Mouse (Mus musculus) erythroid progenitor cell, adult 5-6 weeks (primary cell): Measurements from ENCODE around the gene Zfp428. TPM values are rescaled to one million over a fixed set of nuclear protein-coding genes. Genes with fewer than 3 reads are reported as not detected.
A peak's percentile ranks its signal among the peaks of the same experiment; 100 is the strongest.

Experiments used
- ATAC-seq: replicated peaks from 2 replicates; pipeline ENCODE4 v1.8.0; 2016; ENCODE audit warnings: moderate number of reproducible peaks, mild to moderate bottlenecking, moderate TSS enrichment, inconsistent platforms; ENCODE audit not compliant: poor library complexity, low FRiP score, severe bottlenecking
- total RNA-seq, 2 experiments: library from RNA; stranded (forward) in 1 of 2; stranded (reverse) in 1 of 2; fragments of 150-400 nt in 1 of 2; fragments of 186-747, 209-891 nt in 1 of 2; gene quantifications; 2 replicates each; pipeline versions ENCODE4 v1.2.3 to v1.2.4; 2015 to 2017; ENCODE audit warnings: low replicate concordance in 2 of 2

Zfp428 gene
- total RNA-seq, 2 experiments from 2014 or later = 0.84 to 2.0 TPM

DNA sequence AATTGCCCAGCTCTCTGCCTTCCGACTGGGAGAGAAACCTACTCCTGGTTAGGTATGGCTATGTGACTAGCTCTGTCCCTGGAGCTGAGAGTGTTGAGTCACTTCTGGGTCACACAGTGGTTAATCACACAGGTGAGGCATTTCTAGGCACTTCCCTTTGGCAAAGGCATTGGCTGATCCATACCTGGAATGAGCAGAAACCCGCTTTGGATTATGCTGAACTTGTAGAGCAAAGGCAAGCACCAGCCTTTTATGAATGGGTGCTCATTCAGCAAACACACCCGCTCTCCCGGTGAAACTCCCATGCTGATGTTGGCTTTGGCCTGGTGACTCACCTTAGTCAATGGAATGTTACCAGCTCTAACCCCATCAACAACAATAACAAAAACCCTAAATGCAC lies 32.9 kb downstream of the Zfp428 start:
- no peak for ATAC-seq

GRCm38 (mm10) chr7:24544506-24544905 lies 37.7 kb downstream of the Zfp428 start:
- ATAC-seq = no peak

DNA sequence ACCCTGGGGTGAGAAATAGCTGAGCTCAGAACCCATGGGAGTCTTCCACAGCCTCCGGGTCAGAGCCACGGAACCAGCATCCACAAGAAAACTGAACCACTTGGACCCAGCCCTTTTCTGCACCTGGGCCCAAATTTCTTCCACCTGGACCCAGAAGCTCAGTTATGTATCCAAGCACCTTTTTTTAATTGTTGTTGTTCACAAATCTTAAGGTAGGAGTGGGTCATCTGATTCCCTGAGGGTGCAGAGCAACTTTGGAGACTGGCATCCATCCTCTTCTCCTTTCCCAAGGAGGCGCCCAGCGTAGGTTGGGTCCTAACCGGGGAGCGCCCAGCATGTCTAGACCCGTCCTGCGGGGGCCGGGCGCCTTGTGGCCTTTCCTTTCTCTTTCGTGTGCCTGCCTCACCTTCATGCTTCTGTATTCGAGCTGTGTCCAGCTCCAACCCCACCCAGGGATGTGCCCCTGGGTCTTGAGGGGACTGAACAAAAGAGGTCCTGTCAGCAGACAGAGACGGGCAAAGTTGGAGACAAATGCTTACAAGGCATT lies 39.3 kb downstream of the Zfp428 start, which contains the start of the genes Pinlyp and Xrcc1:
Gene Pinlyp, minus strand, starts transcription at position 51 of the 547 bp plus-strand sequence.
Gene Xrcc1, plus strand, starts transcription at position 222 of the 547 bp plus-strand sequence.
- no peak for ATAC-seq

GRCm38 (mm10) chr7:24546634-24547389 lies 40.0 kb downstream of the Zfp428 start:
- peak; percentile 99 for ATAC-seq

GRCm38 (mm10) chr7:24547534-24548036 lies 40.8 kb downstream of the Zfp428 start:
- no peak for ATAC-seq

- ATAC-seq = no peak
Observed at GRCm38 (mm10) chr7:24551985-24552759, 45.4 kb downstream of the Zfp428 start.

GRCm38 (mm10) chr7:24555786-24556185 lies 49.0 kb downstream of the Zfp428 start:
- no peak for ATAC-seq

DNA sequence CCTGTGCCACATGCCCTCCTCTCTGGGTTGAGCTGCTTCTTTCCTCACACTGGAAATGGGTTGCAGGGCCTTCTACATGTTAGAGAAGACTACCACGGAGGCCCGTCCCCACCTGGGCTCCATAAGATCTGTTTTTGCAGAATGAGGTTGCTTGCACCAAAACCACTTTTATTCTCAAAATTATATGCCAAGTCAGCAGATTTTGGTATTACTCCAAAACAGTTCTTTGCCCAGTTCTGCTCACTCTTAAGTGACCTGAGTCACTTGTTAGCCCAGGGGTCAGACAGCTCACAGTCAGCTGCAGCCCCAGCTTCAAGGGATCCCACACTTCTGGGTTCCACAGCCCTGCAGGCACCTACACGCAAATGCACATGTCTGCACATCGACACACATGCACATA lies 54.6 kb downstream of the Zfp428 start:
- no peak for ATAC-seq

DNA sequence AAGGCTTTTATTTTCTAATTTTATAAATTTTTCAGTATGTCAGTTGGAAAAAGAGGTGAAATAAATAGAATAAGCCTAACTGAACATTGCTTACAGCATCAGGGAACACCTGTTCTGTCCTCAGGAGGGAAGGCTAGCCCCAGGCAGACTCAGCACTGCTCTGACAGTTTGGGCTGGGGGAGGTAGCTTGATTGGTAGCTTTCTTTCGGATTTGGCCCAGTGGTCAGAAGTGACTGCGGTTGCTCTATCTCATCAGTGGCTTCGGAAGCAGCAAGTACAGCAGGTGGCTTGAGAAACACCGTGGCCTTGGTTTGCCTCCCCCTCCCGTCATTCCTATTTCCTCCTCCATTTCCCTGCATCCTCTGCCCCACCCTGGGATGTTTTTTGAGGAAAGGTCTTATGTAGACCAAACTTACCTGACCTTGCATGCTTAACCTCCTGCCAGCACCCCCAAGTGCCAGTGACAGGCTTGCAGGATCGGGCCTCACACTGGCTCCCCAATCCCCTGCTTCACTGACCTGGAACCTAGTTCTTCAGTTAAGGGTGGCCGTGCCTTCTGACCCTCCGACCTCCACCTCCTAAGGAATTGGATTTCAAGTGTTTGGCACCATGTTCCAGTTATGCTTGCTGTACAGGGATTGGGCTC lies 56.5 kb downstream of the Zfp428 start:
- ATAC-seq = no peak

GRCm38 (mm10) chr7:24563837-24564206 lies 57.0 kb downstream of the Zfp428 start:
- ATAC-seq = no peak

- ATAC-seq = peak; percentile 82
Observed at GRCm38 (mm10) chr7:24564607-24565265, 57.9 kb downstream of the Zfp428 start.

Other genes with a start within 250 kb of the Zfp428 start
- gene Zfp93, start 236.6 kb upstream of the Zfp428 start, total RNA-seq (2015; ENCODE audit: low replicate concordance) = not detected in 2 replicates
- gene Zfp93, start 236.6 kb upstream of the Zfp428 start, total RNA-seq (2017; ENCODE audit: low replicate concordance) = 0.39 and 0.83 TPM in 2 replicates
- gene Zfp61, start 205.8 kb upstream of the Zfp428 start, total RNA-seq (2015; ENCODE audit: low replicate concordance) = 1.1 and 2.5 TPM in 2 replicates
- gene Zfp61, start 205.8 kb upstream of the Zfp428 start, total RNA-seq (2017; ENCODE audit: low replicate concordance) = 1.8 TPM in 1 of 2 replicates, not detected in the other
- 0.72 TPM in 1 of 2 replicates, not detected in the other for gene Zfp94, start 190.3 kb upstream of the Zfp428 start, total RNA-seq (2015; ENCODE audit: low replicate concordance)
- 0.39 TPM in 1 of 2 replicates, not detected in the other for gene Zfp94, start 190.3 kb upstream of the Zfp428 start, total RNA-seq (2017; ENCODE audit: low replicate concordance)
- not detected in 2 replicates for gene Tescl, start 173.1 kb upstream of the Zfp428 start, total RNA-seq (2015; ENCODE audit: low replicate concordance)
- gene Tescl, start 173.1 kb upstream of the Zfp428 start, total RNA-seq (2017; ENCODE audit: low replicate concordance) = not detected in 2 replicates
- gene Lypd5, start 157.8 kb upstream of the Zfp428 start, total RNA-seq (2015; ENCODE audit: low replicate concordance) = not detected in 2 replicates
- not detected in 2 replicates for gene Lypd5, start 157.8 kb upstream of the Zfp428 start, total RNA-seq (2017; ENCODE audit: low replicate concordance)
- gene Kcnn4, start 136.7 kb upstream of the Zfp428 start, total RNA-seq (2015; ENCODE audit: low replicate concordance) = 237 and 287 TPM in 2 replicates
- gene Kcnn4, start 136.7 kb upstream of the Zfp428 start, total RNA-seq (2017; ENCODE audit: low replicate concordance) = 417 and 443 TPM in 2 replicates
- gene Smg9, start 107.4 kb upstream of the Zfp428 start, total RNA-seq (2015; ENCODE audit: low replicate concordance) = 33.9 and 52.0 TPM in 2 replicates
- 25.2 and 42.7 TPM in 2 replicates for gene Smg9, start 107.4 kb upstream of the Zfp428 start, total RNA-seq (2017; ENCODE audit: low replicate concordance)
- not detected in 2 replicates for gene Irgc1, start 54.7 kb upstream of the Zfp428 start, total RNA-seq (2015; ENCODE audit: low replicate concordance)
- not detected in 2 replicates for gene Irgc1, start 54.7 kb upstream of the Zfp428 start, total RNA-seq (2017; ENCODE audit: low replicate concordance)
- gene Plaur, start 44.5 kb upstream of the Zfp428 start, total RNA-seq (2015; ENCODE audit: low replicate concordance) = 2.9 and 6.1 TPM in 2 replicates
- gene Plaur, start 44.5 kb upstream of the Zfp428 start, total RNA-seq (2017; ENCODE audit: low replicate concordance) = 1.1 and 7.2 TPM in 2 replicates
- gene Cadm4, start 25.0 kb upstream of the Zfp428 start, total RNA-seq (2015; ENCODE audit: low replicate concordance) = not detected in 2 replicates
- gene Cadm4, start 25.0 kb upstream of the Zfp428 start, total RNA-seq (2017; ENCODE audit: low replicate concordance) = not detected in 2 replicates
- gene AC161166.1, start 5.4 kb downstream of the Zfp428 start, total RNA-seq (2015; ENCODE audit: low replicate concordance) = not detected in 2 replicates
- not detected in 2 replicates for gene AC161166.1, start 5.4 kb downstream of the Zfp428 start, total RNA-seq (2017; ENCODE audit: low replicate concordance)
- gene Irgq, start 23.7 kb downstream of the Zfp428 start, total RNA-seq (2015; ENCODE audit: low replicate concordance) = 1.1 and 1.3 TPM in 2 replicates
- gene Irgq, start 23.7 kb downstream of the Zfp428 start, total RNA-seq (2017; ENCODE audit: low replicate concordance) = 0.90 and 2.8 TPM in 2 replicates
- gene Pinlyp, start 39.1 kb downstream of the Zfp428 start, total RNA-seq (2015; ENCODE audit: low replicate concordance) = not detected in 2 replicates
- not detected in 2 replicates for gene Pinlyp, start 39.1 kb downstream of the Zfp428 start, total RNA-seq (2017; ENCODE audit: low replicate concordance)
- 37.1 and 39.4 TPM in 2 replicates for gene Xrcc1, start 39.3 kb downstream of the Zfp428 start, total RNA-seq (2015; ENCODE audit: low replicate concordance)
- gene Xrcc1, start 39.3 kb downstream of the Zfp428 start, total RNA-seq (2017; ENCODE audit: low replicate concordance) = 36.7 and 62.5 TPM in 2 replicates
- 11.2 and 11.3 TPM in 2 replicates for gene Ethe1, start 80.5 kb downstream of the Zfp428 start, total RNA-seq (2015; ENCODE audit: low replicate concordance)
- 6.8 and 9.2 TPM in 2 replicates for gene Ethe1, start 80.5 kb downstream of the Zfp428 start, total RNA-seq (2017; ENCODE audit: low replicate concordance)
- not detected in 2 replicates for gene Zfp575, start 80.6 kb downstream of the Zfp428 start, total RNA-seq (2015; ENCODE audit: low replicate concordance)
- 0.26 TPM in 1 of 2 replicates, not detected in the other for gene Zfp575, start 80.6 kb downstream of the Zfp428 start, total RNA-seq (2017; ENCODE audit: low replicate concordance)
- not detected in 2 replicates for gene Phldb3, start 103.8 kb downstream of the Zfp428 start, total RNA-seq (2015; ENCODE audit: low replicate concordance)
- gene Phldb3, start 103.8 kb downstream of the Zfp428 start, total RNA-seq (2017; ENCODE audit: low replicate concordance) = 0.64 and 7.0 TPM in 2 replicates
- gene Lypd3, start 129.5 kb downstream of the Zfp428 start, total RNA-seq (2015; ENCODE audit: low replicate concordance) = not detected in 2 replicates
- not detected in 2 replicates for gene Lypd3, start 129.5 kb downstream of the Zfp428 start, total RNA-seq (2017; ENCODE audit: low replicate concordance)
- not detected in 2 replicates for gene Tex101, start 169.7 kb downstream of the Zfp428 start, total RNA-seq (2015; ENCODE audit: low replicate concordance)
- gene Tex101, start 169.7 kb downstream of the Zfp428 start, total RNA-seq (2017; ENCODE audit: low replicate concordance) = not detected in 2 replicates
- not detected in 2 replicates for gene BC049730, start 202.2 kb downstream of the Zfp428 start, total RNA-seq (2015; ENCODE audit: low replicate concordance)
- gene BC049730, start 202.2 kb downstream of the Zfp428 start, total RNA-seq (2017; ENCODE audit: low replicate concordance) = not detected in 2 replicates
- gene Gm4763, start 219.9 kb downstream of the Zfp428 start, total RNA-seq (2015; ENCODE audit: low replicate concordance) = not detected in 2 replicates
- gene Gm4763, start 219.9 kb downstream of the Zfp428 start, total RNA-seq (2017; ENCODE audit: low replicate concordance) = not detected in 2 replicates